Mouse (Mus musculus): ENCODE results near the gene Elovl2.
"Not testable (repeated sequence)": the region's sequence is repeated elsewhere in the genome, so short reads cannot be mapped to it uniquely, and the experiment has no call there.

The Elovl2 gene

GRCm38 (mm10) chr13:41233241-41233640 is 13.0 kb upstream of the Elovl2 start:
- no peak for DNase-seq

- no peak for DNase-seq
Measured at GRCm38 (mm10) chr13:41232209-41232608, 12.0 kb upstream of the Elovl2 start.

- no peak for DNase-seq
Measured at GRCm38 (mm10) chr13:41231389-41231983, 11.3 kb upstream of the Elovl2 start.

GRCm38 (mm10) chr13:41230256-41230655 is 10.1 kb upstream of the Elovl2 start:
- peak; percentile 16 for DNase-seq

- DNase-seq = no peak
Measured at GRCm38 (mm10) chr13:41228060-41228459, 7.9 kb upstream of the Elovl2 start.

GRCm38 (mm10) chr13:41226513-41226912 is 6.3 kb upstream of the Elovl2 start:
- no peak for DNase-seq

GRCm38 (mm10) chr13:41219687-41220303 is 410 bp downstream of the Elovl2 start:
- DNase-seq = no peak

- no peak for DNase-seq
Measured at GRCm38 (mm10) chr13:41219056-41219455, 1.1 kb downstream of the Elovl2 start.

GRCm38 (mm10) chr13:41216236-41216635 is 4.0 kb downstream of the Elovl2 start:
- no peak for DNase-seq

GRCm38 (mm10) chr13:41215669-41216068 is 4.5 kb downstream of the Elovl2 start:
- no peak for DNase-seq

- DNase-seq = no peak
Measured at GRCm38 (mm10) chr13:41212558-41213322, 7.5 kb downstream of the Elovl2 start.

GRCm38 (mm10) chr13:41211276-41211675 is 8.9 kb downstream of the Elovl2 start:
- DNase-seq = no peak

- no peak for DNase-seq
Measured at GRCm38 (mm10) chr13:41206241-41206640, 14.0 kb downstream of the Elovl2 start.

- DNase-seq = not testable (repeated sequence)
Measured at GRCm38 (mm10) chr13:41205568-41205967, 14.6 kb downstream of the Elovl2 start.

- DNase-seq = no peak
Measured at GRCm38 (mm10) chr13:41203691-41204090, 16.5 kb downstream of the Elovl2 start.

GRCm38 (mm10) chr13:41203289-41203688 is 16.9 kb downstream of the Elovl2 start:
- DNase-seq = no peak

- DNase-seq = no peak
Measured at GRCm38 (mm10) chr13:41200861-41201260, 19.3 kb downstream of the Elovl2 start.

GRCm38 (mm10) chr13:41195640-41196333 is 24.4 kb downstream of the Elovl2 start:
- no peak for DNase-seq

- DNase-seq = no peak
Measured at GRCm38 (mm10) chr13:41187886-41188285, 32.3 kb downstream of the Elovl2 start.

GRCm38 (mm10) chr13:41158426-41158825 is 61.8 kb downstream of the Elovl2 start:
- no peak for DNase-seq

- DNase-seq = no peak
Measured at GRCm38 (mm10) chr13:41153146-41153545, 67.1 kb downstream of the Elovl2 start.

- peak; percentile 79 for DNase-seq
Measured at GRCm38 (mm10) chr13:41146271-41146670, 73.9 kb downstream of the Elovl2 start.

- DNase-seq = no peak
Measured at GRCm38 (mm10) chr13:41145433-41145970, 74.7 kb downstream of the Elovl2 start.

All from lung, postnatal 36 days (tissue).